Mouse (Mus musculus) liver, adult 2 months (tissue): ENCODE results near the gene Col23a1.

Experiments
- CTCF ChIP-seq: fragments of 200-500 bp; IDR thresholded peaks from 2 replicates; pipeline ENCODE4 v1.5.1; 2011; ENCODE audit warnings: low read depth, low read length, control low read depth
- POLR2A ChIP-seq: fragments of 200-500 bp; IDR thresholded peaks from 2 replicates; pipeline ENCODE4 v1.6.1; 2011; ENCODE audit warnings: low read length, control low read depth; ENCODE audit not compliant: insufficient read depth; ENCODE audit errors: extremely low read depth

DNA sequence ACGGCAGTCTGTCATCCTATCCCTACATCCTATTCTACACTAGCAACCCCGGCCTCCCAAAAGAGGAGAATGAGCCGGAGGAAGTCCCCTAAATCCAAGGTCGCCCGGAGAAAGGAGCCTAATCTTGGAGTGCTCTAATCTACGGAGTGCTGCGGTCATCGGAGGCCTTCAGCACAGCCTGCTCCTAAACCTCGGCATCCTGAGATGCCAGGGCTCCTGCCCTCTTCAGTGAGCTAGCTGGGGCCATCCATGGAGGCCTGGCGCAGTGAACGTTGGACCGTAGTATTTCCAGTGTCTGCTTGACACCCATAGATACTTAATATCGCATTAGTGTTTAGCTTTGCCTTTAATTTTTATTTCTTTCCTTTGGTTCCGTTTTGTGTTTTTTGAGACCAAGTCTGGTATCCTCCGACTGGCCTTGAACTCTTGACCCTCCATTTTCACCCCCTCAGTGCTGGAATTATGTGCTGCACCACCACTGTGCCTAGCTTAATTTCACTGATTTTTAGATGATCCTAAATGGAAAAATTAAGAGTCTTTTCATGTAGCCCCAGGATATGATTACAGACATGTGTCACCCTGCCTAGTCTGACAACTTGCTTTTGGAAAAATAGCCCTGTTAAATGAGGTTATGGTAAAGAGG, 317.5 kb downstream of the Col23a1 start:
- TF ChIP-seq CTCF (no peak), POLR2A (no peak)
